Mouse (Mus musculus) testis, adult 2 months (tissue): ENCODE data around the gene Olfr920.

Experiments used
- CTCF ChIP-seq: fragments of 200-500 bp; IDR thresholded peaks from 2 replicates; pipeline ENCODE4 v1.5.1; 2012; ENCODE audit warnings: low read depth, mild to moderate bottlenecking, inconsistent platforms, low read length, moderate library complexity; ENCODE audit not compliant: control insufficient read depth, insufficient read depth, insufficient replicate concordance
- POLR2A ChIP-seq: fragments of 200-500 bp; IDR thresholded peaks from 2 replicates; pipeline ENCODE4 v1.6.1; 2012; ENCODE audit warnings: low read depth, mild to moderate bottlenecking, inconsistent platforms, low read length, moderate library complexity; ENCODE audit not compliant: control insufficient read depth

DNA sequence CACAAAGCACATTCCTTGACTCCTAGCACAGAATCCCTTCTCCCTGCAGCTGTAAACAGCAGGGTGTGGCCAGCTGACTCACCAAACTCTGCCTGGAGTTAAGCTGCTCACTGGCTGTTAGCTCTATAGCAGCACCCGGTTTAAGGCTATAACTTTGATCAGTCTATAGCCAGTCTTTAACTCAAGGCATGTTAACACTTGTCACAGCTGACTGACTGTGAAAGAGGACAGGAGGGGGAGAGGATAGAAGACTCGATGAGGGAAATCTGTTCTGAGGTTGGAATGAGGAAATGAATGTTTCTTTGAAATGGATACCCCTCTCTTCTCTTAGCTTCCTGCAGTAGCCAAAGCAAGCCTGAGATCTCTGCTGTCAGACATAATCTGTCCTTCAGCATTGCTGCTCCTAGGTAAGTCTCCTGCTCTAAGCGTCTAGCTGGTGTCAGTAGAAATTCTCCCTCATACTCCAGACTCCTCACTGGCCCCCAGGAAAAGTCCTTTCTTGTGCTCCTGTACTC, 33.1 kb upstream of the Olfr920 start:
- TF ChIP-seq CTCF (no peak), POLR2A (no peak)
